Mouse (Mus musculus) heart, adult 2 months (tissue): ENCODE measurements around the gene Ip6k3.

Experiments
- CTCF ChIP-seq: fragments of 200-600 bp; IDR thresholded peaks from 2 replicates; pipeline ENCODE4 v1.8.1; 2022; ENCODE audit warnings: antibody characterized with exemption, mild to moderate bottlenecking, moderate library complexity
- POLR2A ChIP-seq: fragments of 200-500 bp; IDR thresholded peaks from 2 replicates; pipeline ENCODE4 v1.6.1; 2011; ENCODE audit warnings: mild to moderate bottlenecking, low read depth, low read length, control low read depth; ENCODE audit not compliant: insufficient read depth

DNA sequence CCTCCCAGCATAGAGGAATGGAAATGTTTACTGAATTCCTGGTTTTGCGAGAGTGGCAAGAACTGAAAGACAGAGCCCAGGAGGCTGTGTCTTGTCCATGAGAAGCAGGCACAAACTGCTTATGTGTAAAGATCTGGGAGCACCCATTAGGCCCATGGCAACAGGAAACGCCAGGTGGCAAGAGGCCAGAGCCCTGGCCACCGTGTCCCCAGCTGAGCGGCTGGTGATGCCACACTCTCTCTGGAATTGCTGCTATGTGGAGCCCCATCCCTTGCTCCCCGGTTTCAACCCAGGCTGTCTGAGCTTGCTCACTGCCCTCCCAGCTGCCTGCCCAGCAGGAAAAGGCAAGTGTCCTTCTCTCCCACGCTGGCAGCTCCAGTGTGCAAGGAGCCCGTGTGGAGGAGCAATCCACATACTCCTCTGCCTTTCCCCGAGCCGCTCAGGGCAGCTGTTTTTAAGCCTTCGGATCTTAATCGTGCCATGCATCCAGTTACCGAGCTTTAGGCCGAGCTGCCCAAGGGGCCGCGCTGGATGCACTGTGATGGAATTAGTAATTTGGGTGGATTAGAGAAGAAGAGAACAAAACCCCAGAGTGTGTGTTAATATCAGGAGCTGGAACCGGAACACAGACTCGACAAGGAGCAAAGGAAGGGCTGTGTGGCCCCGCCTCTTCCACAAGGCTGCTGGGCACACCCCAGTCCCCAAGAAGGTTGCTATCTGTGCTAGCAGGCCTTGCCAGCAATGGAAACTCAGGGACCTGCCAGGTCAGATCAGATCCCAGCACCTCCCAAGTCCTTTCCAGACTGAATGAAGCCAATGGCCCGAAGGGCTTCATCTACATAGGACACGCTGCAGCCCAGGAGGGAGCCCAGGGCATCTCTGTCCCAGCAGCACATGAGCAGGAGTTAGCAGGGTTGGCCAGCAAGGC is 26.9 kb upstream of the Ip6k3 start:
- TF ChIP-seq CTCF (no peak), POLR2A (no peak)
